Mouse (Mus musculus): ENCODE data around the gene Pbx3. TPM values are rescaled to one million over a fixed set of nuclear protein-coding genes. Genes with fewer than 3 reads are reported as not detected.

The Pbx3 gene
- polyA plus RNA-seq, 1 experiment from 2014 or later = 35.0 TPM

DNA sequence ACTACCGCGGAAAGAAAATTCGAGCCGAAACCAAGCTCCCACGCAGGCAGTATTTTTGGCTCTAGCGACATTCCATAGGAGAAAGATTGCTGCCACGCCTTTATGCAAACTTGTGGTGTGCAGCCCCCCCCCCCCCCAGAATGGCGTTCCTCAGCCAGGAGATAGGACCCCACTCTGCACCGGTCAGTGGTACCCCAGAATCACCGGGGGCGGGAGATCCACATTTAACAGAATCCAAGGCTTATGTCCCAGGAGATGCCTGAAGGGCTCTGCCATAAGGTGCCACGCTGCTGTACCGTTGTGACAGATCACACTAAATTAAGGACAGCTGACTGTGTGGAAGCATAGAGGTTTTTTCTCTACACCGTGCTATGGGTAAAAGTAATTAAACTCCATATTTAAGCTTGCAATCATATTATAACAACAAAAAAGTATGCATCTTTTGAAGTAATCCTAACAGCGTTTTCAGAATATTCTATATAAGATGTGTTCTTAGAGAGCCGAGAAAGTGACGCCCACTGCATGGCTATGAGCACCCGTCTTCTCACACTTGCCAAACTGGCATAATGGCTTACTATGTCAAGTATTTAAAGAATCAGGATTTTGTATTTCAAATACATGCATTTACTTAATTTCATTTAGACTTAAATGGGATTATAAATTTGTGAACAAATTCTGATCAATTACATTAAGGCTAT, 122.8 kb downstream of the Pbx3 start:
- Histone ChIP-seq H3K9ac (ENCODE audit: low read length) (peak overlapping the region; percentile 65), H3K4me3 (ENCODE audit: low read depth, low read length) (peak overlapping the region; percentile 45), H3K27ac (replicated peaks; ENCODE audit: low read depth, low read length) (peak overlapping the region; percentile 45; the same call in 1 of the 2 replicates), H3K4me2 (ENCODE audit: low read depth, severe bottlenecking) (peak overlapping the region; percentile 82), H3K9me3 (ENCODE audit: control insufficient read depth, low read length) (no peaks in the 10 kb centered on the region), H3K36me3 (ENCODE audit: control insufficient read depth, insufficient read depth, low read length) (no peaks in the 10 kb centered on the region), H3K27me3 (ENCODE audit: control insufficient read depth, insufficient read depth, low read length) (no peaks in the 10 kb centered on the region), H3K4me1 (ENCODE audit: control insufficient read depth, insufficient read depth, low read length) (peaks cover 14% of the 10 kb centered on the region)
- ATAC-seq (ENCODE audit: insufficient number of reproducible peaks, low FRiP score, low TSS enrichment, low read depth) (0 out of 2 replicates have a peak, but pooled peaks have one; percentile 51), DNase-seq (ENCODE audit: low spot score) (peak; percentile 46)
- WGBS = 4% methylated on average over 18 of the region's 18 CpGs

DNA sequence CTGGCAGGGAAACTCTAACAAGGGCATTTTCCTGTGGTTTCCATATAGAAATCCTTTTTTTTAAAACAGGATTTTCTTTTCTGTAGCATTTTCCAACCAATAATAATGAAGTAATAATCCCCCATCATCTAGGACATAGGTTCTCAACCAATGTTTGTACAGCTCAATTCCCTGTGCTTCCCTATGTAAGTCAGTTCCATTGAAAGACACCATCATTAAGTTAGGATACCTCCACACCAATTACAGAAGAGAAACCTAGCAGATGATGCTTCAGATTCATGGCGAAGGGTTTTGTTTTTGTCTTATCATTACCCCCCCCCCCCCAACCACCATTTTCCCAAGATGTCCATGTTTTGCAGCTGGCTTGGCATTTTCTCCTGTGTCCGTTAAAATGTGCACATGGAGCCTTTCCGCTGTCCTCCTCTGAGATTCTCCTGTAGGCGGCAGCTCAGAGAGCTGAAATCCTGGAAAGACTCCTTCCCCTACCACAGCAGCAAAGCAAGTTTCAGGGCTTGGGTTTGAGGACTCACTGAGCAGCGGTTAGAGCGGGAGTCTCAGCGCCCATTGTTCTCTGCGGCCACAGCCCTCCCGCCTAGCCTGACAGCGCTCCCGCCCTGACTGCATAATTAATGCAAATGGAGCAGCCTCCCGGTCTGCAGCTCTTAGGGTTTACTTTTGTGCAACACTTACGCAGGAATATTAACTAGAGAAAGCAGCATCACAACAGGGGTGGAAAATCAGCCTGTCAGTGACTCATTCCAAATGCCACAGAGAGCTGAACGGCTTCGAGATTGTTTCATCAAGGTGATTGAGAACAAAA, 123.6 kb downstream of the Pbx3 start:
- 0 out of 2 replicates have a peak, but pooled peaks have one; percentile 67 for ATAC-seq (ENCODE audit: insufficient number of reproducible peaks, low FRiP score, low TSS enrichment, low read depth)

DNA sequence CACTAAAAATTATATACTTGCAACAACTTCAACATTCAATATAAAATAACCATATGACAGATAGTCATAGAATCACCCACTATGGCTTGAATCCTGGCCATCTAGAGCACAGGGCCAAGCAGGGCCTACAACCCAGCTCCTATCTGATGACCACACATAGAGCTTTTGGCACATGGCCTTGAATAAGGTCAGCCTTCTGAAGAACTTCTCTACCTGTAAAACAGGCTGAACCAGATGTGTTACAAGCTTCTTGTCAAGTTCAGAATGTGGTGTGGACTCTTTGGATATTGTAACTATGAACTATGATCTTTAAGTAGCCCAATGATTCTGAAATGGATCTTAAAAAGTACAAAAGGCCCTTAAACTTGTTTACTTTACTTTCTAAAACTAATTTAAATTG, 132.1 kb downstream of the Pbx3 start:
- Histone ChIP-seq H3K4me2 (ENCODE audit: low read depth, severe bottlenecking) (no peak overlapping the region), H3K36me3 (ENCODE audit: control insufficient read depth, insufficient read depth, low read length) (no peaks in the 10 kb centered on the region), H3K4me1 (ENCODE audit: control insufficient read depth, insufficient read depth, low read length) (peaks cover under 1% of the 10 kb centered on the region), H3K27me3 (ENCODE audit: control insufficient read depth, insufficient read depth, low read length) (no peaks in the 10 kb centered on the region), H3K9ac (ENCODE audit: low read length) (no peak overlapping the region), H3K9me3 (ENCODE audit: control insufficient read depth, low read length) (no peaks in the 10 kb centered on the region), H3K4me3 (ENCODE audit: low read depth, low read length) (no peak overlapping the region), H3K27ac (replicated peaks; ENCODE audit: low read depth, low read length) (no peak overlapping the region)
- no peak for ATAC-seq (ENCODE audit: insufficient number of reproducible peaks, low FRiP score, low TSS enrichment, low read depth)
- DNase-seq (ENCODE audit: low spot score) = no peak

More for the DNA sequence above, 123.6 kb downstream of the Pbx3 start:
- WGBS = under 1% methylated on average over 15 of the region's 15 CpGs
- H3K27me3 ChIP-seq (ENCODE audit: control insufficient read depth, insufficient read depth, low read length) = no peaks in the 10 kb centered on the region
- no peaks in the 10 kb centered on the region for H3K9me3 ChIP-seq (ENCODE audit: control insufficient read depth, low read length)
- peak overlapping the region; percentile 45 for H3K27ac ChIP-seq (replicated peaks; ENCODE audit: low read depth, low read length)
- H3K9ac ChIP-seq (ENCODE audit: low read length) = peak overlapping the region; percentile 65
- DNase-seq (ENCODE audit: low spot score) = peak; percentile 80
- peak overlapping the region; percentile 45 for H3K4me3 ChIP-seq (ENCODE audit: low read depth, low read length)
- peaks cover 13% of the 10 kb centered on the region for H3K4me1 ChIP-seq (ENCODE audit: control insufficient read depth, insufficient read depth, low read length)
- H3K36me3 ChIP-seq (ENCODE audit: control insufficient read depth, insufficient read depth, low read length) = no peaks in the 10 kb centered on the region
- H3K4me2 ChIP-seq (ENCODE audit: low read depth, severe bottlenecking) = peak overlapping the region; percentile 82

DNA sequence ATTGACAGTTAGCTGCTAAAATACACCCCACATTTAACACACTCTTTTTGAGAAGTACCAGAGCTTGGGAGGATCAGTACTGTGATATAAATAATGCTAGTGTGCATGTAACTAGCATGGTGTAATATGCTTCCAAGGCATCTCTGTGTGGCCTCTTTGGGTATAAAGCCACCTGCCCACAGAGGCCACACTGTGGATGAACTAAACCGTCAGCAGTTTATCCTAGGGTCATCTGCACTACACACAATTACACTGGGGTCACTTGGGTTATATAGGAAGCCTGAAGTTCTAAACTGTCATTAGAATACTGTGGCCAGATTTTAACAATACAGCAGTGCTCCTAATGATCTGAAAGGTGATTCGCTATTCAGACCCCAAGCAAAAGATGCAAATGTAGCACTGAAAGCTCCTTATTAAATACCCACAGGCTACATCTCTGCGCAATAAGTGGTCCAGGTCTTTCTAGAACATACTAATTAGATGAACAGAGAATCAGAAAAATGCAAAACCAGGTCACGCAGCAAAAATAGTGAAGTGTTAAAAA, 133.6 kb downstream of the Pbx3 start:
- Histone ChIP-seq H3K9ac (ENCODE audit: low read length) (no peak overlapping the region), H3K9me3 (ENCODE audit: control insufficient read depth, low read length) (no peaks in the 10 kb centered on the region), H3K36me3 (ENCODE audit: control insufficient read depth, insufficient read depth, low read length) (no peaks in the 10 kb centered on the region), H3K4me1 (ENCODE audit: control insufficient read depth, insufficient read depth, low read length) (peaks cover 7% of the 10 kb centered on the region), H3K27me3 (ENCODE audit: control insufficient read depth, insufficient read depth, low read length) (no peaks in the 10 kb centered on the region), H3K4me3 (ENCODE audit: low read depth, low read length) (no peak overlapping the region), H3K4me2 (ENCODE audit: low read depth, severe bottlenecking) (no peak overlapping the region), H3K27ac (replicated peaks; ENCODE audit: low read depth, low read length) (no peak overlapping the region)
- ATAC-seq (ENCODE audit: insufficient number of reproducible peaks, low FRiP score, low TSS enrichment, low read depth) (no peak), DNase-seq (ENCODE audit: low spot score) (no peak)
- 77% methylated on average over 4 of the region's 4 CpGs for WGBS

DNA sequence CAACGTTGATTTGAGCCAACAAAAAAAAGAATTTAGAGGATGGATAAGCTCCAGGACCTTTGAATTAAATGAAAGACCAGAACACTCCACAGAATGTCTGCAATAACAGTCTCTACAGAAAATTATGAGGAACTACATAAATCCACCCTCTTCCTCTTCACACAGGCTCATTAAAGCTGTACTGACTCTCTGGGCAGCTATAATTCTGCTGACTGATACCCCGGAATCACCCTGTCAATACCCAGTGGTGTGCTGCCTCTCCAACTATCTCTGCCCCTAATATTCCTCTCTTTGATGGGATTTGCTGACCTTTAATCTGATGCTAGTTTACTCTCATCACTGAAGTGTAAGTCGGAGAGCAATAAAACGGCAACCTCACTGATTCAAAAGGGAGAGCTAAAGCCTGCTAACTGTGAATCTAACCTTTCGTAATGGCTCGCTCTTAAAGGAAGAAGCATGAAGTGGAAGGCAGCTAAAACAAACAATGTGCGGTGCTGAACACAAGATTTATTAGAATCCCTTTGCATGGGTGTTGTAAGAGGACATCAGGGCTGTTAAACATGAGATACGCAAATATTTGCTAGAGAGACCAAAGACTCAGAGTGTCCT, 137.4 kb downstream of the Pbx3 start:
- WGBS = 17% methylated on average over 8 of the region's 8 CpGs
- no peaks in the 10 kb centered on the region for H3K36me3 ChIP-seq (ENCODE audit: control insufficient read depth, insufficient read depth, low read length)
- H3K4me3 ChIP-seq (ENCODE audit: low read depth, low read length) = no peak overlapping the region
- DNase-seq (ENCODE audit: low spot score) (no peak), ATAC-seq (ENCODE audit: insufficient number of reproducible peaks, low FRiP score, low TSS enrichment, low read depth) (no peak)
- H3K9me3 ChIP-seq (ENCODE audit: control insufficient read depth, low read length) = no peaks in the 10 kb centered on the region
- peaks cover 15% of the 10 kb centered on the region for H3K4me1 ChIP-seq (ENCODE audit: control insufficient read depth, insufficient read depth, low read length)
- H3K4me2 ChIP-seq (ENCODE audit: low read depth, severe bottlenecking) = no peak overlapping the region
- no peaks in the 10 kb centered on the region for H3K27me3 ChIP-seq (ENCODE audit: control insufficient read depth, insufficient read depth, low read length)
- H3K27ac ChIP-seq (replicated peaks; ENCODE audit: low read depth, low read length) = no peak overlapping the region
- H3K9ac ChIP-seq (ENCODE audit: low read length) = no peak overlapping the region

DNA sequence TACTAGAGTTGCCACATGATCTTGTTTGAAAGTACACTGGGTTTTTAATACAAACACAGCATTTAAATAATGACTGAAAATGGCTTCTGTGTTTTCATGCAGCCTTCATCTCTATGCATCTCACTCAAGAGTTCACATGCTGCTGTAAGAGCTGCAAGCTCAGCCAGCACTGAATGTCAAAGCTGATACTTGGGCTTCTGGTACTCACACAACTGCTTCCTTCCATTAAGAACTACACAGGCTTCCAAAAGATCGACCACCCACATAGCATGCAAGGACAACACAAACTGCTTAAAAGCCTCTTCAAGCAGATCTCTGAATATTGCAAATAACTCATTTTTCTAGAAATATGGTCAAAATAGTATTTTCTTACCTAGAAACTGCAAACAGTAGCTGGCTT, 138.7 kb downstream of the Pbx3 start:
- Histone ChIP-seq H3K9me3 (ENCODE audit: control insufficient read depth, low read length) (no peaks in the 10 kb centered on the region), H3K4me3 (ENCODE audit: low read depth, low read length) (no peak overlapping the region), H3K9ac (ENCODE audit: low read length) (no peak overlapping the region), H3K27me3 (ENCODE audit: control insufficient read depth, insufficient read depth, low read length) (no peaks in the 10 kb centered on the region), H3K27ac (replicated peaks; ENCODE audit: low read depth, low read length) (no peak overlapping the region), H3K4me2 (ENCODE audit: low read depth, severe bottlenecking) (no peak overlapping the region), H3K36me3 (ENCODE audit: control insufficient read depth, insufficient read depth, low read length) (no peaks in the 10 kb centered on the region), H3K4me1 (ENCODE audit: control insufficient read depth, insufficient read depth, low read length) (peaks cover 17% of the 10 kb centered on the region)
- ATAC-seq (ENCODE audit: insufficient number of reproducible peaks, low FRiP score, low TSS enrichment, low read depth) (no peak), DNase-seq (ENCODE audit: low spot score) (no peak)
- 48% methylated on average over 1 of the region's 1 CpGs for WGBS

DNA sequence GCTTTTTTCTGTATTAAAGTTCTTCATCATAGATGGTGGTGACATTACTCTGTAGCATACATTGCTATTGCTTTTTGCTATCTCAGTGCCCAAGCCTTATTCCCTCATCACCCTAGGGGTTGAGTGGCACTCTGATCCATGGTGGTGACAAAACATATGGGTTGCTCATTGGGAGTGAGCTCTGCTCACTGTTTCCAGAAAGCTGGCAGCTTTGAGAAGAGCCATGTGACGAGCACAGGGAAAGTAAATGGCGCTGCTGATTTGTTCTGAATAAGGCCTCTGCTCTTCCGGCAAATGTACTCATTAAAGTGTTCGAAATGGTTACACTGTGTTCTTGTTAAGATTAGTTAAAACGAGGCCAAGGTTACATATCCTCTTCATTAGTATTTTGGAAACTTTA, 139.7 kb downstream of the Pbx3 start:
- Histone ChIP-seq H3K36me3 (ENCODE audit: control insufficient read depth, insufficient read depth, low read length) (no peaks in the 10 kb centered on the region), H3K9me3 (ENCODE audit: control insufficient read depth, low read length) (no peaks in the 10 kb centered on the region), H3K27ac (replicated peaks; ENCODE audit: low read depth, low read length) (no peak overlapping the region), H3K27me3 (ENCODE audit: control insufficient read depth, insufficient read depth, low read length) (no peaks in the 10 kb centered on the region), H3K4me2 (ENCODE audit: low read depth, severe bottlenecking) (no peak overlapping the region), H3K4me3 (ENCODE audit: low read depth, low read length) (no peak overlapping the region), H3K9ac (ENCODE audit: low read length) (no peak overlapping the region), H3K4me1 (ENCODE audit: control insufficient read depth, insufficient read depth, low read length) (peaks cover 17% of the 10 kb centered on the region)
- WGBS = 47% methylated on average over 5 of the region's 5 CpGs
- no peak for DNase-seq (ENCODE audit: low spot score)
- no peak for ATAC-seq (ENCODE audit: insufficient number of reproducible peaks, low FRiP score, low TSS enrichment, low read depth)

DNA sequence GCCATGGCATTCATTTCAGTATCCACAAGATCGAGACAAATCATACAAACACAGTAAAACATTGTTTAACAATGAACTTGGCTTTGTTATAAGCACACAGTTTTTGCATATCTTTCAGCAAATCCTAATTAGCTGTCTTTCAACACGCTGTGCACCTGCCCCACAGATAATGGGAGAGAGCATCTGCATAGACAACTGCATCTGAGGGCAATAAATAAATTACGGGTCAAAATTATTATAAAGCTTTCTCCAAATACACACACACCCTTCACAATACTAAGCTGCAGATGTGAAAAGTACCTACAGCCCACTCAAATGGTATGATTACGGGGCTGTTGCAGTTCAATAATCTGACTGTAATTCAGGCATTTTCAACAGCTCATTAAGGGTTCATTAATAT, 145.3 kb downstream of the Pbx3 start:
- peaks cover 2% of the 10 kb centered on the region; the same call in 1 of the 2 replicates for H3K36me3 ChIP-seq (ENCODE audit: control insufficient read depth, insufficient read depth, low read length)
- no peaks in the 10 kb centered on the region for H3K9me3 ChIP-seq (ENCODE audit: control insufficient read depth, low read length)
- no peaks in the 10 kb centered on the region for H3K27me3 ChIP-seq (ENCODE audit: control insufficient read depth, insufficient read depth, low read length)
- ATAC-seq (ENCODE audit: insufficient number of reproducible peaks, low FRiP score, low TSS enrichment, low read depth) = no peak
- WGBS = 84% methylated on average over 4 of the region's 4 CpGs
- peaks cover 10% of the 10 kb centered on the region; the same call in 1 of the 2 replicates for H3K4me1 ChIP-seq (ENCODE audit: control insufficient read depth, insufficient read depth, low read length)
- no peak overlapping the region for H3K4me2 ChIP-seq (ENCODE audit: low read depth, severe bottlenecking)
- H3K27ac ChIP-seq (replicated peaks; ENCODE audit: low read depth, low read length) = no peak overlapping the region
- no peak for DNase-seq (ENCODE audit: low spot score)
- H3K9ac ChIP-seq (ENCODE audit: low read length) = no peak overlapping the region
- no peak overlapping the region for H3K4me3 ChIP-seq (ENCODE audit: low read depth, low read length)

Data from limb, embryonic 11.5 days (tissue).